Mouse (Mus musculus) embryonic facial prominence, embryonic 13.5 days (tissue): ENCODE data around the gene Rps6ka6. TPM values are rescaled to one million over a fixed set of nuclear protein-coding genes. Genes with fewer than 3 reads are reported as not detected.

Experiments
- ATAC-seq: fragments of 200-750 bp; cut with Nextera tagmentation; 2 replicates; pipeline ENCODE4 v1.8.0; 2017; ENCODE audit warnings: low read depth; ENCODE audit not compliant: insufficient number of reproducible peaks, insufficient read depth, low FRiP score, low TSS enrichment
- H3K27ac ChIP-seq: fragments of 300-500 bp; sonication (generic); 2 replicates; pipeline ENCODE4 v1.5.1; 2015; ENCODE audit warnings: moderate library complexity, mild to moderate bottlenecking, inconsistent platforms
- H3K27me3 ChIP-seq: fragments of 300-500 bp; sonication (generic); 2 replicates; pipeline ENCODE4 v1.6.1; 2015; ENCODE audit warnings: mild to moderate bottlenecking, inconsistent platforms
- H3K36me3 ChIP-seq: fragments of 300-500 bp; sonication (generic); 2 replicates; pipeline ENCODE4 v1.6.1; 2015; ENCODE audit warnings: mild to moderate bottlenecking, inconsistent platforms
- H3K4me1 ChIP-seq: fragments of 300-500 bp; sonication (generic); 2 replicates; pipeline ENCODE4 v1.6.1; 2015; ENCODE audit warnings: inconsistent platforms
- H3K4me2 ChIP-seq: fragments of 300-500 bp; sonication (generic); 2 replicates; pipeline ENCODE4 v1.6.1; 2015; ENCODE audit warnings: moderate library complexity, mild to moderate bottlenecking, inconsistent platforms
- H3K4me3 ChIP-seq: fragments of 300-500 bp; sonication (generic); 2 replicates; pipeline ENCODE4 v1.5.1; 2015; ENCODE audit warnings: mild to moderate bottlenecking, inconsistent platforms
- H3K9ac ChIP-seq: fragments of 300-500 bp; sonication (generic); 2 replicates; pipeline ENCODE4 v1.6.1; 2015; ENCODE audit warnings: mild to moderate bottlenecking, inconsistent platforms
- H3K9me3 ChIP-seq: fragments of 300-500 bp; sonication (generic); 2 replicates; pipeline ENCODE4 v1.6.1; 2016; ENCODE audit warnings: inconsistent platforms
- WGBS: fragments of 180-500 bp; shearing (Covaris S2); methylation state at CpG from one replicate; pipeline ENCODE4 v1.1.7; 2015; ENCODE audit warnings: mixed read lengths; 5-methylcytosine and 5-hydroxymethylcytosine counted together
- polyA plus RNA-seq: library from polyadenylated mRNA; unstranded; fragments of >200 nt; fragmentation: Nextera tagmentation; extraction: Ambion mirVana; gene quantifications from 2 replicates; pipeline ENCODE4 v1.2.1, GENCODE M21; 2015

Rps6ka6 gene
- 23.9 and 26.0 TPM in 2 replicates for polyA plus RNA-seq

DNA sequence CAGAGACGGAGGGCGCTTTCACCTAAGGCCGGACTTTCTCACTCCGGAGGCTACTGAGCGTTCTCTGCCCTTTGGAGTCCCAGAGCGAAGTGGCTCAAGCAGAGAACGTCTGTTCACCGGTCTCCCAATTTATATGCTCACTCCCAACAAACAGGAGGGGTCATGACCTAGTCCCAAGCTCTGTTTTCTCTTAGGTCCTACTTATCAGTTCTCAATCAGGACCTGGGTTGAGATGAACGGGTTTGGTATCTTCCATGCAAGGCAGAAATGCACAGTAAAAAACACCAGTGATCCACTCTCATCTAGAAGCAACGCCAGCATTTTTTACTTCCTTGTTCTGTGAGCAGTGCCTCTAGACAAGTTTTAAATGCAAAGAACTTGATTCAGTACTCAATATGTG is at the start of gene Rps6ka6:
Rps6ka6 (minus strand) TSS at position 101 of the 400 bp plus-strand sequence.
- no peaks in the 10 kb centered on the region for H3K36me3 ChIP-seq
- H3K4me1 ChIP-seq, result no peaks in the 10 kb centered on the region
- H3K27ac ChIP-seq, result no peak within 1 kb of the TSS
- H3K4me2 ChIP-seq, result no peak within 1 kb of the TSS
- no peaks in the 10 kb centered on the region for H3K27me3 ChIP-seq
- H3K9me3 ChIP-seq, result no peaks in the 10 kb centered on the region
- WGBS, result 62% methylated on average over 10 of the region's 10 CpGs
- no peak for ATAC-seq
- no peak within 1 kb of the TSS for H3K9ac ChIP-seq
- H3K4me3 ChIP-seq, result no peak within 1 kb of the TSS

DNA sequence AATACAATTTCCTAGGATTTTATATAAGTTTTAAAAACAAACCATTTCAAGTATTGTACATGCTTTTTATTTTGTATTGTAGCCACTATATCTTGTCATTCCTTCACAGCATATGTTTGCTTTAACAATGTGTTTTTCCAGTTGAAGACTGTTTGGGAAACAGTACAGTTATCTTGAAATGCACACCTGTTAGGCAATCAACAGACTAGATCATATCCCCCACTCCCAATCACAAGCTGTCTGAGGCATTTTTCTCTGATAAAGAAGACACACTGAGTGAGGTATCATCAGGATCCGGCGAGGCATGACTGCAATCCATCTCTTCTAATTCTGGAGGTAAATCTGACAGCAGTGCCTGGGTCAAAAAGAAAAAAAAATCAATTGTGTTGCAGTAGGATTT is 39.3 kb upstream of the Rps6ka6 start:
- ATAC-seq, result no peak
- no peaks in the 10 kb centered on the region for H3K4me1 ChIP-seq
- no peaks in the 10 kb centered on the region for H3K36me3 ChIP-seq
- H3K4me3 ChIP-seq, result no peak overlapping the region
- 87% methylated on average over 2 of the region's 2 CpGs for WGBS
- H3K9me3 ChIP-seq, result no peaks in the 10 kb centered on the region
- no peak overlapping the region for H3K27ac ChIP-seq
- H3K9ac ChIP-seq, result no peak overlapping the region
- H3K4me2 ChIP-seq, result no peak overlapping the region
- H3K27me3 ChIP-seq, result no peaks in the 10 kb centered on the region

DNA sequence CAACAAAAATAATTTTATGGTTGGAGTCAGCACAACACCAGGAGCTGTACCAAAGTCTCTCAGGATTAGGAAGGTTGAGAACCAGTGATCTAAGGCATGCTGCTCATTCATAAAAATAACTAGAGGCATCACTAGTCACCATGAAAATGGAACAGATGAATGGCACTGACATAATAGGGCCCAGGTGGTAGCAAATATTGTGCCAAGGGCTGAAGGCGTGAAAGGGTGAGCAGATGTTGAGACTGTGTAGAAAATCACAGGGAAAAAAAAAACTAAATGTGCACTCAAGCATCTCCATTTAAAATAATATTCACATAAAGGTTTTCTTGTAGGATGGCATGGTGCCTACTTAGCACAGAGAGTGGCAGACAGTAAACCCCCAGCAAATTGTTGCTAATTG is 19.6 kb downstream of the Rps6ka6 start:
- no peaks in the 10 kb centered on the region for H3K9me3 ChIP-seq
- H3K4me2 ChIP-seq, result no peak overlapping the region
- no peaks in the 10 kb centered on the region for H3K4me1 ChIP-seq
- H3K27ac ChIP-seq, result no peak overlapping the region
- ATAC-seq, result no peak
- 75% methylated on average over 1 of the region's 1 CpGs for WGBS
- H3K36me3 ChIP-seq, result no peaks in the 10 kb centered on the region
- no peak overlapping the region for H3K4me3 ChIP-seq
- H3K9ac ChIP-seq, result no peak overlapping the region
- no peaks in the 10 kb centered on the region; the same call in 1 of the 2 replicates for H3K27me3 ChIP-seq

GRCm38 (mm10) chrX:111463565-111464093 is 74.1 kb downstream of the Rps6ka6 start:
- ATAC-seq, result no peak; the same call in 1 of the 2 replicates
- Histone ChIP-seq H3K4me1 (no peaks in the 10 kb centered on the region), H3K36me3 (no peaks in the 10 kb centered on the region), H3K4me3 (peak overlapping the region; percentile 60), H3K9ac (peak overlapping the region; percentile 55; the same call in 1 of the 2 replicates), H3K27me3 (no peaks in the 10 kb centered on the region), H3K27ac (no peak overlapping the region; the same call in 1 of the 2 replicates), H3K4me2 (peak overlapping the region; percentile 55), H3K9me3 (no peaks in the 10 kb centered on the region)
- 31% methylated on average over 12 of the region's 12 CpGs for WGBS

DNA sequence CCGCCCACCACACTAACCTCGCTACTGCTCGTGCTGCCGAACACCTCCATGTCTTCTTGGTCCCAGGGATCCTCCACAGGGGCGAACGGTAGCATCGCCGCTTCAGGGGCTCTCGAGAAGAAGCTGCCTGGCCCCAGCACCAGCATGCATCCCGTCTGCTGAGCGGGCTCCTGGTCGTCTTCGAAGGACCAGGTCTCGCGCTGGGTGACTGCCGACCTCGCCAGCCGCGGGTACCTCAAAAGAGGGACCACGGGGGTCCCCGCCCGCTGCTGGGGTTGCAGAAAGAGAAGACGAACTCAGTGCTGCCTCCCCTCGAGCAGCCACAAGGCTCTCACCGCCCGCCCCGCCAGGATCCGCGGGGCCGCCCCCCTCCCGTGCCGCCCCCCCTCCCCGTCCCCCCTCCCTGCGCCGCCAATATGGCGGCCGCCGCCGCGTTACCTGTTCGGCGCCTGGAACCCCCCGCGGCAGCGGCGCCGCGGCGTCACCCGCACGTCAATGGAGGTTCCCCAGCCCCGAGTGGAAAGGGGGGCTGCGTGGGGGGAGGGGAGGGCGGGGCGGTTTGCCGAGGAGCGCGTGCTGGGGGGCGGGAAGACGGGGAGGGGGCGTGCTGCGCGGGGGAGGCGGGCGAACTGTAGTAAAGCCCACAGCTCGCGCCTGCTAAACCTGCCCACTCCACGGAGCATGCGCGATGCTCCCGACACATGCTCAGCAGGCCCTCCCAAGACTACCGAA is 74.8 kb downstream of the Rps6ka6 start:
- H3K9me3 ChIP-seq, result no peaks in the 10 kb centered on the region
- no peaks in the 10 kb centered on the region for H3K27me3 ChIP-seq
- H3K27ac ChIP-seq, result peak overlapping the region; percentile 86
- WGBS, result 23% methylated on average over 35 of the region's 72 CpGs
- peak overlapping the region; percentile 78 for H3K9ac ChIP-seq
- H3K4me1 ChIP-seq, result no peaks in the 10 kb centered on the region
- peak overlapping the region; percentile 55 for H3K4me2 ChIP-seq
- ATAC-seq, result peak; percentile 97
- peak overlapping the region; percentile 60 for H3K4me3 ChIP-seq
- H3K36me3 ChIP-seq, result no peaks in the 10 kb centered on the region

DNA sequence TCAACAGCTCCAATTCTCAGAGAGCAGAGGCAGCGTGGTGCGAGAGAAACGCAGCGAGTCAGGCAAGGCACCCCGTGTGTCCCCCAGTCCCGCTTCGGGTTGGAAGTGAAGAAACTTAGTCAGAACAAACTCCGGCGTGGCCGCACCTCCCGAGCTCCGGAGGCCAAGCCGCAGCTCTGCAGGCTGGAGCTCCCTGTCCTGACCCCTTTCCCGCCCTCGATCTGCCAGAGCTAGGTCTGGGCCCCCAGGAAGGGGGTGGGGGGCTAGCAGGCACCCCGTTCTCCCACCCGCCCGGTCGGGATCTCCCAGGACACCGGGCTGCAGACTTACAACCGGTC is 75.3 kb downstream of the Rps6ka6 start:
- Histone ChIP-seq H3K4me1 (no peaks in the 10 kb centered on the region), H3K9me3 (no peaks in the 10 kb centered on the region), H3K27me3 (no peaks in the 10 kb centered on the region), H3K4me3 (peak overlapping the region; percentile 60), H3K36me3 (no peaks in the 10 kb centered on the region), H3K9ac (peak overlapping the region; percentile 78), H3K27ac (peak overlapping the region; percentile 86), H3K4me2 (peak overlapping the region; percentile 55)
- no peak; the same call in 1 of the 2 replicates for ATAC-seq
- 25% methylated on average over 21 of the region's 21 CpGs for WGBS

GRCm38 (mm10) chrX:111462092-111462491 is 75.7 kb downstream of the Rps6ka6 start:
- WGBS, result 25% methylated on average over 8 of the region's 8 CpGs
- no peaks in the 10 kb centered on the region for H3K4me1 ChIP-seq

GRCm38 (mm10) chrX:111460166-111460565 is 77.6 kb downstream of the Rps6ka6 start:
- Histone ChIP-seq H3K36me3 (no peaks in the 10 kb centered on the region), H3K27ac (no peak overlapping the region), H3K4me1 (no peaks in the 10 kb centered on the region), H3K9ac (no peak overlapping the region), H3K4me3 (no peak overlapping the region), H3K4me2 (no peak overlapping the region), H3K27me3 (no peaks in the 10 kb centered on the region), H3K9me3 (no peaks in the 10 kb centered on the region)
- ATAC-seq, result no peak

More at GRCm38 (mm10) chrX:111462092-111462491, 75.7 kb downstream of the Rps6ka6 start:
- H3K4me3 ChIP-seq, result peak overlapping the region; percentile 60
- no peak for ATAC-seq
- no peaks in the 10 kb centered on the region for H3K27me3 ChIP-seq
- H3K4me2 ChIP-seq, result peak overlapping the region; percentile 55
- no peaks in the 10 kb centered on the region for H3K36me3 ChIP-seq
- H3K27ac ChIP-seq, result peak overlapping the region; percentile 86
- no peaks in the 10 kb centered on the region for H3K9me3 ChIP-seq
- H3K9ac ChIP-seq, result peak overlapping the region; percentile 78

DNA sequence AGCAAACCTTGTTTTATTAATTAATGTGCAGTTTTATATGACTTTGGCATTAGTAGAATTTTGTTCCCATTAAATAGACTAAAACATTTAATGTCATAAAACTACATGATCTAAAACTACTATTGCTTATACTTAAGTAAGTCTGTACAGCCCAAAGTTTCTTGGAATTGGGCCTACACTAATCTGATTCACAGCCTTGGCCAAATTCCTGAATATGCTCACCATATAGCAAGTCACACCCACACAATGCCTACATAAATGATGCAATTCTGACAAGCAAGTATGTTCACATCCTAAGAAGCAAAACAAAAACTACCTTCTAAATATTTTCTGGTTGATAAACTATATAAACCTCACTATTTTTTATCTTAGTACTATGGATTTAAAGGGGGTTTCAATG is 101.2 kb downstream of the Rps6ka6 start:
- ATAC-seq, result no peak
- Histone ChIP-seq H3K36me3 (no peaks in the 10 kb centered on the region), H3K27me3 (no peaks in the 10 kb centered on the region), H3K27ac (no peak overlapping the region), H3K9me3 (no peaks in the 10 kb centered on the region), H3K9ac (no peak overlapping the region), H3K4me3 (no peak overlapping the region), H3K4me2 (no peak overlapping the region), H3K4me1 (no peaks in the 10 kb centered on the region)

- Histone ChIP-seq H3K27ac (no peak overlapping the region), H3K4me1 (no peaks in the 10 kb centered on the region), H3K36me3 (no peaks in the 10 kb centered on the region), H3K4me2 (no peak overlapping the region), H3K27me3 (no peaks in the 10 kb centered on the region), H3K9me3 (no peaks in the 10 kb centered on the region), H3K9ac (no peak overlapping the region), H3K4me3 (no peak overlapping the region)
- 85% methylated on average over 4 of the region's 4 CpGs for WGBS
- ATAC-seq, result no peak
Observed at GRCm38 (mm10) chrX:111414775-111415174, 123.0 kb downstream of the Rps6ka6 start.

DNA sequence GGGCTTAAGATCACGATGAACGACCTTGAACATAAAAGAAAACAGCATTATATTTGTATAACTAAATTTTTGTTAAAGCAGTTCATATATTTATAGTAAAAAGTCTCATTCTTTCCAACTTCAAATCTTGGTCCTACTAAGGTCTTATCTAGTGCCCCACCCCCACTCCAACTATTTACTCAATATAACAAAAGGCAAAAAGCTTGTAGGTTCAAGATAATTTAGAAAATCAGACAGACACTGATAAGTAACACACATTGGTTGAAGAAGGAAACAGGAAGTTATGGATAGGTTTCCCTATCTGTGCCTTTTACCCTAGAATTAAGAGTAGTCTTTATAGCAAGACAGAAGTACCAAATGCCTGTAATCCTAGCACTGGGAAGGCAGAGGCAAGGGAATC is 132.9 kb downstream of the Rps6ka6 start:
- Histone ChIP-seq H3K4me2 (no peak overlapping the region), H3K27me3 (no peaks in the 10 kb centered on the region), H3K36me3 (no peaks in the 10 kb centered on the region), H3K4me3 (no peak overlapping the region), H3K9ac (no peak overlapping the region), H3K27ac (no peak overlapping the region), H3K9me3 (no peaks in the 10 kb centered on the region), H3K4me1 (no peaks in the 10 kb centered on the region)
- 96% methylated on average over 2 of the region's 2 CpGs for WGBS
- ATAC-seq, result no peak

- no peak for ATAC-seq
- H3K9me3 ChIP-seq, result no peaks in the 10 kb centered on the region
- H3K27me3 ChIP-seq, result no peaks in the 10 kb centered on the region
- WGBS, result 80% methylated on average over 5 of the region's 5 CpGs
- no peak overlapping the region for H3K27ac ChIP-seq
- H3K4me1 ChIP-seq, result no peaks in the 10 kb centered on the region
- no peak overlapping the region for H3K4me3 ChIP-seq
- no peak overlapping the region for H3K9ac ChIP-seq
- H3K36me3 ChIP-seq, result no peaks in the 10 kb centered on the region
- no peak overlapping the region for H3K4me2 ChIP-seq
Observed at GRCm38 (mm10) chrX:111377020-111377419, 160.7 kb downstream of the Rps6ka6 start.
